10 mouse cellular contexts compared by ENCODE assay signal in genomic region chr11:106267311-106267852, GRCm38 (mm10). TPM values are rescaled to one million over a fixed set of nuclear protein-coding genes. Genes with fewer than 3 reads are reported as not detected.
DNase-seq lines count a peak whose midpoint lies in the region; ATAC-seq and TF ChIP-seq lines count a peak whose summit lies in the region.
"Had no signal": no experiment of that assay in that cellular context is flagged by ENCODE, and none has a peak within 500 bp of the region (broad histone marks: within the 10 kb centered on the region; RNA-seq: fewer than 3 reads in every experiment).

No protein-coding gene starts in this region.

- H3K4me2 ChIP-seq in forebrain, postnatal 0 days (ENCODE audit: low read depth) = no peak overlapping the region
- H3K4me2 ChIP-seq in myocyte (ENCODE audit: low read depth) = no peak overlapping the region

- H3K79me2 ChIP-seq in myocyte (ENCODE audit: control insufficient read depth, insufficient read depth) = peaks cover 36% of the 10 kb centered on the region

- H3ac ChIP-seq in myocyte (ENCODE audit: control insufficient read depth, insufficient read length) = no peak overlapping the region

- peak; percentile 79 for DNase-seq in left cerebral cortex, postnatal 4 days
- no peak for DNase-seq in left cerebral cortex, postnatal 14 days (ENCODE audit: low spot score in 2 of 2)
- peak; percentile 95 for DNase-seq in cerebellum, adult 11 months
- no peak for DNase-seq in forebrain, postnatal 0 days
- DNase-seq in kidney, postnatal 14 days = peak; percentile 64
- DNase-seq in left cerebral cortex, adult 18-20 months (ENCODE audit: low spot score in 2 of 2) = no peak
- no peak for DNase-seq in embryo, embryonic 9.5 days (ENCODE audit: extremely low spot score)

- H3K9me3 ChIP-seq in forebrain, postnatal 0 days (ENCODE audit: low read length) = no peaks in the 10 kb centered on the region

- no peak overlapping the region for H3K4me3 ChIP-seq in forebrain, postnatal 0 days (ENCODE audit: low read depth, low read length)
- no peak overlapping the region for H3K4me3 ChIP-seq in myocyte

- H3K4me1 ChIP-seq in forebrain, postnatal 0 days (ENCODE audit: insufficient read depth) = peaks cover 8% of the 10 kb centered on the region

- intact Hi-C loops in left cerebral cortex, postnatal 4 days (cut with DNase I) = loop anchor here (10.0 kb wide), 1 partner anchor 127 kb away; no protein-coding TSS in a partner anchor
- intact Hi-C loops in left cerebral cortex, postnatal 14 days (cut with DNase I) = no loop called here

- 0 out of 2 replicates have a peak overlapping the region, but pooled peaks have one; percentile 18 for H3K9ac ChIP-seq in forebrain, postnatal 0 days

- WGBS in forebrain, postnatal 0 days = 72% methylated on average over 15 of the region's 15 CpGs

- TF ChIP-seq CTCF in forebrain, postnatal 0 days (IDR thresholded peaks at IDR 0.05; ENCODE audit: low read depth) = no peak

- no peak for ATAC-seq in forebrain, postnatal 0 days

- no peak for TF ChIP-seq POLR2A in myocyte (IDR thresholded peaks at IDR 0.05; ENCODE audit: insufficient read length, low read depth)

- H3K27ac ChIP-seq in forebrain, postnatal 0 days (ENCODE audit: low read depth, low read length) = peak overlapping the region; percentile 21; the same call in 1 of the 2 replicates

- peaks cover 51% of the 10 kb centered on the region for H3K36me3 ChIP-seq in forebrain, postnatal 0 days (ENCODE audit: insufficient read depth)
- H3K36me3 ChIP-seq in myocyte (ENCODE audit: control insufficient read depth, insufficient read depth) = peaks cover 34% of the 10 kb centered on the region

- no peaks in the 10 kb centered on the region for H3K27me3 ChIP-seq in forebrain, postnatal 0 days (ENCODE audit: insufficient read depth, low read length)
- H3K27me3 ChIP-seq in myocyte (ENCODE audit: control insufficient read depth, insufficient read depth, insufficient read length) = no peaks in the 10 kb centered on the region

TF ChIP-seq in myocyte, 11 proteins besides CTCF, POLR2A, EP300 and RAD21:
- TF ChIP-seq REST (IDR thresholded peaks at IDR 0.05; ENCODE audit: insufficient read depth, insufficient read length) (no peak), MYOG (IDR thresholded peaks at IDR 0.05; ENCODE audit: control insufficient read depth in 1 of 3, insufficient read depth in 1 of 3, insufficient read length in 2 of 3, low read depth in 2 of 3) (no peak), TCF12 (IDR thresholded peaks at IDR 0.05; ENCODE audit: insufficient read depth, poor library complexity, severe bottlenecking) (no peak), USF1 (IDR thresholded peaks at IDR 0.05; ENCODE audit: low read depth) (no peak), POLR2AphosphoS2 (IDR thresholded peaks at IDR 0.05; ENCODE audit: insufficient read length, low read depth) (peak; percentile 25), MAX (IDR thresholded peaks at IDR 0.05; ENCODE audit: low read depth) (no peak)
TF ChIP-seq in myocyte: peak in this region for 1.

RNA-seq across cellular contexts. Expression of gene Smarcd2, which starts 5.4 kb away (rescaled TPM):
- 10 to 100 TPM; 13.9 to 17.8 TPM for total RNA-seq in left cerebral cortex, postnatal 4 days (2021)
- 10 to 100 TPM; 14.1 to 15.9 TPM for total RNA-seq in left cerebral cortex, postnatal 14 days (2021)
- total RNA-seq in forebrain, postnatal 0 days (2014; rRNA removed) = 16.9 and 20.0 TPM in 2 replicates
- 8.5 and 9.5 TPM in 2 replicates for polyA plus RNA-seq in forebrain, postnatal 0 days (2015; fragmentation: Nextera tagmentation; extraction: Ambion mirVana)
- 42.9 TPM for polyA plus RNA-seq in myocyte (2012; fragmentation: generic; extraction: Trizol)
- 10 to 100 TPM; 16.6 to 16.9 TPM for total RNA-seq in left cerebral cortex, adult 18-20 months (2021)

RNA-seq across cellular contexts. Expression of gene Tcam1, which starts 9.1 kb away (rescaled TPM):
- under 1 TPM; 0.18 to 0.28 TPM for total RNA-seq in left cerebral cortex, postnatal 4 days (2021)
- total RNA-seq in left cerebral cortex, postnatal 14 days (2021) = under 1 TPM; 0.11 to 0.20 TPM
- total RNA-seq in forebrain, postnatal 0 days (2014; rRNA removed) = 0.23 and 0.38 TPM in 2 replicates
- 0.18 and 0.23 TPM in 2 replicates for polyA plus RNA-seq in forebrain, postnatal 0 days (2015; fragmentation: Nextera tagmentation; extraction: Ambion mirVana)
- polyA plus RNA-seq in myocyte (2012; fragmentation: generic; extraction: Trizol) = 0.11 TPM
- total RNA-seq in left cerebral cortex, adult 18-20 months (2021) = under 1 TPM in 1 of 2 experiments, not detected in 1; 0.12 TPM

RNA-seq across cellular contexts. Expression of gene Psmc5, which starts 11.4 kb away (rescaled TPM):
- total RNA-seq in left cerebral cortex, postnatal 4 days (2021) = 100 to 1,000 TPM; 111 to 112 TPM
- total RNA-seq in left cerebral cortex, postnatal 14 days (2021) = 100 to 1,000 TPM; 145 TPM
- 108 and 114 TPM in 2 replicates for total RNA-seq in forebrain, postnatal 0 days (2014; rRNA removed)
- polyA plus RNA-seq in forebrain, postnatal 0 days (2015; fragmentation: Nextera tagmentation; extraction: Ambion mirVana) = 258 and 270 TPM in 2 replicates
- polyA plus RNA-seq in myocyte (2012; fragmentation: generic; extraction: Trizol) = 305 TPM
- total RNA-seq in left cerebral cortex, adult 18-20 months (2021) = 100 to 1,000 TPM; 211 to 215 TPM

RNA-seq across cellular contexts. Expression of gene Ftsj3, which starts 11.5 kb away (rescaled TPM):
- total RNA-seq in left cerebral cortex, postnatal 4 days (2021) = 10 to 100 TPM; 34.6 to 35.1 TPM
- 10 to 100 TPM; 28.9 to 30.7 TPM for total RNA-seq in left cerebral cortex, postnatal 14 days (2021)
- 40.2 and 62.7 TPM in 2 replicates for total RNA-seq in forebrain, postnatal 0 days (2014; rRNA removed)
- polyA plus RNA-seq in forebrain, postnatal 0 days (2015; fragmentation: Nextera tagmentation; extraction: Ambion mirVana) = 29.0 and 29.7 TPM in 2 replicates
- 36.1 TPM for polyA plus RNA-seq in myocyte (2012; fragmentation: generic; extraction: Trizol)
- total RNA-seq in left cerebral cortex, adult 18-20 months (2021) = 10 to 100 TPM; 25.9 to 26.9 TPM

RNA-seq across cellular contexts. Expression of gene Gh, which starts 34.3 kb away (rescaled TPM):
- not detected for total RNA-seq in left cerebral cortex, postnatal 4 days (2021)
- total RNA-seq in left cerebral cortex, postnatal 14 days (2021) = not detected
- total RNA-seq in forebrain, postnatal 0 days (2014; rRNA removed) = not detected in 2 replicates
- not detected in 2 replicates for polyA plus RNA-seq in forebrain, postnatal 0 days (2015; fragmentation: Nextera tagmentation; extraction: Ambion mirVana)
- not detected for polyA plus RNA-seq in myocyte (2012; fragmentation: generic; extraction: Trizol)
- total RNA-seq in left cerebral cortex, adult 18-20 months (2021) = not detected
- total RNA-seq: ES-E14; gastrocnemius, postnatal 36 days had no signal

Comparison
In these comparisons a context has a peak if more than half of its experiments do, and no peak if none do; other contexts are left out.
1. DNase-seq: peak in left cerebral cortex, postnatal 4 days (single experiment), cerebellum, adult 11 months (single experiment) and kidney, postnatal 14 days (single experiment); none in left cerebral cortex, postnatal 14 days (0 of 2), forebrain, postnatal 0 days (single experiment), left cerebral cortex, adult 18-20 months (0 of 2) and embryo, embryonic 9.5 days (single experiment).